Mouse (Mus musculus) bone marrow, adult 2 months (tissue): ENCODE measurements around the gene Ppfia4.

Experiments
- CTCF ChIP-seq: fragments of 200-500 bp; IDR thresholded peaks from 2 replicates; pipeline ENCODE4 v1.5.1; 2011; ENCODE audit warnings: low read length, control low read depth; ENCODE audit not compliant: control insufficient read depth, insufficient read depth
- POLR2A ChIP-seq: fragments of 200-500 bp; IDR thresholded peaks from 2 replicates; pipeline ENCODE4 v1.6.1; 2011; ENCODE audit warnings: low read depth, mild to moderate bottlenecking, control low read depth, low read length, borderline replicate concordance; ENCODE audit not compliant: control insufficient read depth

GRCm38 (mm10) chr1:134290300-134290699, 42.4 kb downstream of the Ppfia4 start:
- TF ChIP-seq CTCF (no peak), POLR2A (no peak)
